Mouse (Mus musculus): ENCODE results near the gene Tmco1. TPM values are rescaled to one million over a fixed set of nuclear protein-coding genes. Genes with fewer than 3 reads are reported as not detected.
A peak's percentile ranks its signal among the peaks of the same experiment; 100 is the strongest.

Tmco1 gene
- total and polyA plus RNA-seq, 3 experiments: 110 to 128 TPM; not detected in 1

DNA sequence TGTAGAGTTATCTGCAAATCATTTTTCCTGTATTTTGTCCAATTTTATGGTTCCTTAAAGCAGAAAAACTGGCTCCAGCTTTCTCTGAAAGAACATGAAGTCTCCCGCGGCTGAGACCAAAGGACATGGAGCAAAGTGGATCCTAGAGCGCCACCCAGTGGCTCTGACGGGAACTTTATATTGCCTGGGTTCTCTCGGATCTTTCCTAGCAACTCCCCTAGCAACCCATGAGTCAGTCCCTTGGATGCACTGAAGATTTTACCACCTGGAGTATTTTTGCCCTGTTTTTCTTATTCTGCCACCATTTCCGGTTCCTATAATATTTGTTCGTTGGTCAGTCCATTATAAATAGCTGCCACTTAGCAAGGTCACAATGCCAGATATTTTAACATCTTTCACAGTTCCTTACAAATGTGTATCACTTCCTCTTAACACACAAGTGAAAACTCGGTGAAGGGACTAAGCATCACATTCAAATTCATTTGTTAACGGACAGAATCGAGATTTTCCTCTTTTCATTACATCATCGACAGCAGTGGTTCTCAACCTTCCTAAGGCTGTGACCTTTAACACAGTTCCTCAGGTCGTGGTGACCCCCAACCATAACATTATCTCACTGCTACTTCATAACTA, 29.4 kb downstream of the Tmco1 start (continued):
- TF ChIP-seq BHLHE40 (IDR thresholded peaks at IDR 0.05; ENCODE audit: borderline replicate concordance, low read depth, low read length) (no peak), NRF1 (IDR thresholded peaks at IDR 0.05; ENCODE audit: insufficient read depth, low read depth, low read length, poor library complexity, severe bottlenecking) (no peak), CTCF (IDR thresholded peaks at IDR 0.05 in 2 of 3, conservative IDR thresholded peaks at IDR 0.05 in 1 of 3; ENCODE audit: control insufficient read depth in 1 of 3, insufficient read depth in 1 of 3, low read depth in 2 of 3, low read length in 3 of 3, poor library complexity in 1 of 3, severe bottlenecking in 1 of 3) (peak; percentile 70 to 87 (median 71)), GATA1 (IDR thresholded peaks at IDR 0.05; ENCODE audit: low read depth, low read length) (no peak), ZKSCAN1 (IDR thresholded peaks at IDR 0.05; ENCODE audit: low read depth, low read length) (no peak), MAFK (IDR thresholded peaks at IDR 0.05; ENCODE audit: borderline replicate concordance, low read depth, low read length) (no peak), MYB (IDR thresholded peaks at IDR 0.05; ENCODE audit: low read depth, low read length) (no peak), MXI1 (IDR thresholded peaks at IDR 0.05; ENCODE audit: low read depth, low read length) (0 out of 2 replicates have a peak, but pooled peaks have one; percentile 47), EP300 (IDR thresholded peaks at IDR 0.05; ENCODE audit: low read depth in 1 of 2, low read length in 2 of 2) (no peak), CHD2 (IDR thresholded peaks at IDR 0.05; ENCODE audit: low read length) (no peak)

DNA sequence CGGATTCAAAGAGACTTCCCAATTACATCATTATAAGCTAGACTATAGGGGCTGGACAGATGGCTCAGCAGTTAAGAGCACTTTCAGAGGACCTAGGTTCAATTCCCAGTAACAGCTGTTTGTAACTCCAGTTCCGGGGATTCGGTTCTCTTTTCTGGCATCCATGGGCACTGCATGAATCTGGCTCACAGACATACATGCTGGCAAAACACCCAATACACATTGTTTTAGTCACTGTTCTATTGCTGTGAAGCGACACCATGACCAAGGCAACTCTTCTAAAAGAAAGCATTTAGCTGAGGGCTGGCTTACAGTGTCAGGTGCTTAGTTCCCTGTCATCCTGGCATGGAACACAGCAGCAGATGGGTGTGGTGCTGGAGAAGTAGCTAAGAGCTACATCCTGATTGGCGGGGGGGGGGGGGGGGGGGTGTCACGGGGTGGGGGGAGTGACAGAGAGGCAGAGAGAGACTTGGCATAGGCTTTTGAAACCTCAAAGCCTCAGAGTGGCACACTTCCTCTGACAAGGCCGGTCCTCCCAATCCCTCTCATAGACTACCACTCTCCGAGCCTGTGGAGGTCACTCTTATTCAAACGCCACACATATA, 31.1 kb downstream of the Tmco1 start:
- TF ChIP-seq MAZ (IDR thresholded peaks at IDR 0.05; ENCODE audit: low read depth, low read length) (no peak), EP300 (IDR thresholded peaks at IDR 0.05; ENCODE audit: low read depth in 1 of 2, low read length in 2 of 2) (0 out of 4 replicates have a peak, but pooled peaks of 1 of the 2 experiments have one; percentile 9), ETS1 (IDR thresholded peaks at IDR 0.05; ENCODE audit: low read depth, low read length) (0 out of 2 replicates have a peak, but pooled peaks have one; percentile 26), TBP (IDR thresholded peaks at IDR 0.05; ENCODE audit: low read depth, low read length) (0 out of 2 replicates have a peak, but pooled peaks have one; percentile 17), SIN3A (IDR thresholded peaks at IDR 0.05; ENCODE audit: low read length) (peak; percentile 5; the same call in 1 of the 2 replicates), USF1 (IDR thresholded peaks at IDR 0.05; ENCODE audit: low read depth, low read length) (peak; percentile 63), NRF1 (IDR thresholded peaks at IDR 0.05; ENCODE audit: insufficient read depth, low read depth, low read length, poor library complexity, severe bottlenecking) (no peak)
- peak overlapping the region; percentile 88 for H3K27ac ChIP-seq (ENCODE audit: control insufficient read depth, low read depth, low read length)
- H3K4me1 ChIP-seq (ENCODE audit: control insufficient read depth in 1 of 2, insufficient read depth in 2 of 2, low read length in 2 of 2): peaks cover 3 to 16% of the 10 kb centered on the region in 2 experiments
- H3K27me3 ChIP-seq (ENCODE audit: control insufficient read depth in 1 of 2, insufficient read depth in 2 of 2, low read length in 2 of 2): no peaks in the 10 kb centered on the region
- DNase-seq (ENCODE audit: low read depth, low spot score): peak; percentile 78
- peak overlapping the region; percentile 12 to 89 for H3K4me3 ChIP-seq (ENCODE audit: control insufficient read depth in 1 of 2, insufficient read depth in 1 of 2, low read depth in 2 of 2, low read length in 2 of 2)
- no peaks in the 10 kb centered on the region; the same call in 1 of the 2 replicates for H3K79me2 ChIP-seq (ENCODE audit: control insufficient read depth, insufficient read depth, low read length, poor library complexity)
- peaks cover 0 to 7% of the 10 kb centered on the region in 2 experiments; a peak in 2 of 4 replicates for H3K36me3 ChIP-seq (ENCODE audit: control insufficient read depth in 1 of 2, insufficient read depth in 2 of 2, low read length in 2 of 2)
- peak overlapping the region; percentile 89 for H3K9ac ChIP-seq (ENCODE audit: control insufficient read depth, low read depth, low read length, poor library complexity, severe bottlenecking)
- no peaks in the 10 kb centered on the region for H3K9me3 ChIP-seq (replicated peaks; ENCODE audit: insufficient read depth, low read length)
